Mouse (Mus musculus): Measurements from ENCODE around the gene Sh3tc1.

GRCm38 (mm10) chr5:35719343-35719742 lies 20.4 kb downstream of the Sh3tc1 start:
- TF ChIP-seq CTCF (IDR thresholded peaks at IDR 0.05; ENCODE audit: extremely low read depth, insufficient read depth, low read length) (no peak), POLR2A (IDR thresholded peaks at IDR 0.05; ENCODE audit: extremely low read depth, insufficient read depth, low read length) (no peak)
